Comparison of ENCODE assay signal across 11 mouse cellular contexts in genomic region chr4:126620349-126620874, GRCm38 (mm10). TPM values are rescaled to one million over a fixed set of nuclear protein-coding genes. Genes with fewer than 3 reads are reported as not detected.
A peak's percentile ranks its signal among the peaks of the same experiment; 100 is the strongest.
DNase-seq lines count a peak whose midpoint lies in the region; ATAC-seq and TF ChIP-seq lines count a peak whose summit lies in the region.
"Had no signal": no experiment of that assay in that cellular context is flagged by ENCODE, and none has a peak within 500 bp of the region (broad histone marks: within the 10 kb centered on the region; RNA-seq: fewer than 3 reads in every experiment).

No protein-coding gene starts in this region.

- WGBS in heart, embryonic 11.5 days (ENCODE audit: insufficient replicate concordance): 19% methylated on average over 13 of the region's 13 CpGs
- 19% methylated on average over 13 of the region's 13 CpGs for WGBS in hindbrain, embryonic 13.5 days
- 25% methylated on average over 13 of the region's 13 CpGs for WGBS in midbrain, embryonic 10.5 days

- H3K27ac ChIP-seq in heart, embryonic 11.5 days (ENCODE audit: low read depth, low read length): no peak overlapping the region
- peak overlapping the region; percentile 71; the same call in 1 of the 2 replicates for H3K27ac ChIP-seq in hindbrain, embryonic 13.5 days
- peak overlapping the region; percentile 91 for H3K27ac ChIP-seq in midbrain, embryonic 10.5 days (replicated peaks)

- TF ChIP-seq CTCF in brain, embryonic 14.5 days (IDR thresholded peaks at IDR 0.05; ENCODE audit: borderline replicate concordance, extremely low read depth, insufficient read depth, insufficient read length): no peak

- no peak for DNase-seq in heart, postnatal 36 days
- DNase-seq in brain, embryonic 14.5 days (ENCODE audit: low read depth): peak; percentile 45
- no peak for DNase-seq in midbrain, embryonic 10.5 days (ENCODE audit: low spot score)
- no peak for DNase-seq in layer of hippocampus, postnatal 14 days (ENCODE audit: low spot score in 2 of 2)
- no peak for DNase-seq in adrenal gland, postnatal 14 days
- no peak for DNase-seq in frontal cortex, adult 2 months (ENCODE audit: extremely low spot score in 1 of 2, low spot score in 1 of 2)
- DNase-seq: kidney, adult 11 months; lung, postnatal 14 days had no signal

- intact Hi-C loops in heart, postnatal 36 days (cut with DNase I): no loop called here

- peaks cover 6% of the 10 kb centered on the region; the same call in 1 of the 2 replicates for H3K4me1 ChIP-seq in heart, embryonic 11.5 days (ENCODE audit: control insufficient read depth, insufficient read depth, low read length)
- H3K4me1 ChIP-seq in hindbrain, embryonic 13.5 days (replicated peaks): peaks cover 14% of the 10 kb centered on the region
- peaks cover 23% of the 10 kb centered on the region for H3K4me1 ChIP-seq in midbrain, embryonic 10.5 days

- no peaks in the 10 kb centered on the region for H3K36me3 ChIP-seq in heart, embryonic 11.5 days (ENCODE audit: control insufficient read depth, insufficient read depth, low read length)
- 0 out of 2 replicates have a peak, but pooled peaks cover 2% of the 10 kb centered on the region for H3K36me3 ChIP-seq in hindbrain, embryonic 13.5 days
- H3K36me3 ChIP-seq in midbrain, embryonic 10.5 days: no peaks in the 10 kb centered on the region

- TF ChIP-seq POLR2A in brain, embryonic 14.5 days (IDR thresholded peaks at IDR 0.05; ENCODE audit: borderline replicate concordance, extremely low read depth, insufficient read depth, insufficient read length, poor library complexity, severe bottlenecking): no peak

- H3K27me3 ChIP-seq in heart, embryonic 11.5 days (ENCODE audit: control insufficient read depth, insufficient read depth, low read length): peaks cover 30% of the 10 kb centered on the region
- peaks cover 80% of the 10 kb centered on the region for H3K27me3 ChIP-seq in hindbrain, embryonic 13.5 days
- peaks cover 100% of the 10 kb centered on the region for H3K27me3 ChIP-seq in midbrain, embryonic 10.5 days (ENCODE audit: low read depth, poor library complexity, severe bottlenecking)

- H3K9ac ChIP-seq in heart, embryonic 11.5 days (ENCODE audit: low read depth, low read length): peak overlapping the region; percentile 62
- peak overlapping the region; percentile 68 for H3K9ac ChIP-seq in hindbrain, embryonic 13.5 days

- peak overlapping the region; percentile 25 for H3K4me3 ChIP-seq in heart, embryonic 11.5 days (ENCODE audit: low read depth, low read length)
- H3K4me3 ChIP-seq in hindbrain, embryonic 13.5 days: peak overlapping the region; percentile 34
- H3K4me3 ChIP-seq in midbrain, embryonic 10.5 days: peak overlapping the region; percentile 51

- H3K9me3 ChIP-seq in heart, embryonic 11.5 days (replicated peaks; ENCODE audit: control insufficient read depth, low read length): no peaks in the 10 kb centered on the region; the same call in 1 of the 2 replicates
- no peaks in the 10 kb centered on the region for H3K9me3 ChIP-seq in hindbrain, embryonic 13.5 days
- no peaks in the 10 kb centered on the region for H3K9me3 ChIP-seq in midbrain, embryonic 10.5 days (replicated peaks)

- ATAC-seq in heart, embryonic 11.5 days (replicated peaks; ENCODE audit: insufficient number of reproducible peaks, low FRiP score, low TSS enrichment): no peak
- 0 out of 2 replicates have a peak, but pooled peaks have one; percentile 7 for ATAC-seq in hindbrain, embryonic 13.5 days (ENCODE audit: low FRiP score)
- ATAC-seq: activated CD4-positive, CD25-positive, alpha-beta regulatory T cell, adult 4 months had no signal

- H3K4me2 ChIP-seq in heart, embryonic 11.5 days: peak overlapping the region; percentile 69
- H3K4me2 ChIP-seq in hindbrain, embryonic 13.5 days: peak overlapping the region; percentile 61

RNA-seq across cellular contexts. Expression of gene 5730409E04Rik, which starts 10.8 kb away (rescaled TPM):
- 1.6 and 1.9 TPM in 2 replicates for polyA plus RNA-seq in heart, embryonic 11.5 days (2014; fragmentation: Nextera tagmentation; extraction: Ambion mirVana)
- 10 to 100 TPM; 10.7 to 10.8 TPM for total RNA-seq in heart, postnatal 36 days (2021)
- polyA plus RNA-seq in brain, embryonic 14.5 days (2012; rRNA removed): 10.4 and 19.2 TPM in 2 replicates
- polyA plus RNA-seq in hindbrain, embryonic 13.5 days (2015; fragmentation: Nextera tagmentation; extraction: Ambion mirVana): 7.9 and 9.2 TPM in 2 replicates
- 1.0 and 1.4 TPM in 2 replicates for polyA plus RNA-seq in midbrain, embryonic 10.5 days (2016; fragmentation: Nextera tagmentation; extraction: Ambion mirVana)
- total RNA-seq in layer of hippocampus, postnatal 14 days (2021): 10 to 100 TPM; 68.6 TPM
- total RNA-seq in adrenal gland, postnatal 14 days (2021): 8.8 and 11.7 TPM in 2 replicates
- 50.9 and 53.0 TPM in 2 replicates for polyA plus RNA-seq in frontal cortex, adult 2 months (2012; rRNA removed)

RNA-seq across cellular contexts. Expression of gene Psmb2, which starts 57.0 kb away (rescaled TPM):
- polyA plus RNA-seq in heart, embryonic 11.5 days (2014; fragmentation: Nextera tagmentation; extraction: Ambion mirVana): 411 and 434 TPM in 2 replicates
- 100 to 1,000 TPM; 116 to 125 TPM for total RNA-seq in heart, postnatal 36 days (2021)
- polyA plus RNA-seq in brain, embryonic 14.5 days (2012; rRNA removed): 253 and 284 TPM in 2 replicates
- 445 and 454 TPM in 2 replicates for polyA plus RNA-seq in hindbrain, embryonic 13.5 days (2015; fragmentation: Nextera tagmentation; extraction: Ambion mirVana)
- polyA plus RNA-seq in midbrain, embryonic 10.5 days (2016; fragmentation: Nextera tagmentation; extraction: Ambion mirVana): 591 and 610 TPM in 2 replicates
- 100 to 1,000 TPM; 128 to 130 TPM for total RNA-seq in layer of hippocampus, postnatal 14 days (2021)
- 184 and 190 TPM in 2 replicates for total RNA-seq in adrenal gland, postnatal 14 days (2021)
- polyA plus RNA-seq in frontal cortex, adult 2 months (2012; rRNA removed): 171 and 176 TPM in 2 replicates
